Mouse (Mus musculus) erythroblast, embryonic 14.5 days (primary cell): ENCODE results near the gene Barx2.

Experiments used
- GATA1 ChIP-seq: IDR thresholded peaks from 2 replicates; pipeline ENCODE4 v1.6.1; 2012; ENCODE audit warnings: low read length, inconsistent platforms, mixed read lengths
- TAL1 ChIP-seq: IDR thresholded peaks from 3 replicates; pipeline ENCODE4 v1.6.1; 2012; ENCODE audit warnings: low read length, inconsistent platforms, mixed read lengths

DNA sequence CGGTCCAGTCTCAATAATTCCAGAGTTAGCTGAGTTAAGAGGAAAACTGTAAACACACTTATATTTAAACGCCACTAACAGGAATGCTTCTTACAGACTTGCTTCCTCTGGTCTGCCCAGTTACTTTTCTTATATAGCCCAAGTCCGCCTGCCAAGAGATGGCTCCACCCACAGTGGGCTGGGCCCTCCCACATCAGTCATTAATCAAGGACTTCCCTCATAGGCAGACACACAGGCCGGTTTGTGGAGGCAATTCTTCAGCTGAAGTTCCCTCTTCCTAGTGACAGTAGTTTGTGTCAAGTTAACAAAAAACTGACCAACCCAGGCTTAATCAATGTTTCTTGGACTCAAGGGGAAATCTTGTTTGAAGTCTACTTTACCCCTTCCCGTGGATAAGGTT is 18.4 kb upstream of the Barx2 start:
- TF ChIP-seq TAL1 = no peak
- no peak for TF ChIP-seq GATA1
